Mouse (Mus musculus) cerebellum, adult 2 months (tissue): ENCODE measurements at regions not wholly inside any gene's neighbourhood (a gene's known extent, or its start where the extent isn't known, plus 50 kb on each side); places are given as distances from the start of the nearest gene placed in this dataset.

Experiments used
- CTCF ChIP-seq: fragments of 200-500 bp; IDR thresholded peaks from 2 replicates; pipeline ENCODE4 v1.5.1; 2011; ENCODE audit warnings: low read depth, mild to moderate bottlenecking, control low read depth, low read length, moderate library complexity, borderline replicate concordance; ENCODE audit not compliant: insufficient read depth
- POLR2A ChIP-seq: fragments of 200-500 bp; IDR thresholded peaks from 2 replicates; pipeline ENCODE4 v1.6.1; 2011; ENCODE audit warnings: low read length, control low read depth, borderline replicate concordance; ENCODE audit not compliant: insufficient read depth

GRCm38 (mm10) chr4:95125346-95125745 lies 73.3 kb upstream of the Jun start:
- no peak for TF ChIP-seq CTCF
- no peak for TF ChIP-seq POLR2A
